Mouse (Mus musculus) kidney, adult 2 months (tissue): ENCODE measurements around the gene Mctp1. TPM values are rescaled to one million over a fixed set of nuclear protein-coding genes. Genes with fewer than 3 reads are reported as not detected.

Source experiments
- DNase-seq: peaks from one replicate; pipeline ENCODE4 v3.0.0; 2021
- H3K27ac ChIP-seq: fragments of 200-500 bp; 2 replicates; pipeline ENCODE4 v1.5.1; 2012; ENCODE audit warnings: low read depth, low read length, control low read depth, inconsistent platforms; ENCODE audit not compliant: insufficient read depth
- H3K27me3 ChIP-seq: fragments of 200-500 bp; replicated peaks from 2 replicates; pipeline ENCODE4 v1.6.1; 2012; ENCODE audit warnings: mild to moderate bottlenecking, moderate library complexity, low read length, inconsistent platforms; ENCODE audit not compliant: control insufficient read depth, insufficient read depth
- H3K36me3 ChIP-seq: fragments of 200-500 bp; 2 replicates; pipeline ENCODE4 v1.6.1; 2012; ENCODE audit warnings: mild to moderate bottlenecking, moderate library complexity, low read length, inconsistent platforms; ENCODE audit not compliant: control insufficient read depth, insufficient read depth
- H3K4me1 ChIP-seq: fragments of 200-500 bp; 2 replicates; pipeline ENCODE4 v1.6.1; 2011; ENCODE audit warnings: low read length; ENCODE audit not compliant: control insufficient read depth, insufficient read depth
- H3K4me3 ChIP-seq: fragments of 200-500 bp; 2 replicates; pipeline ENCODE4 v1.5.1; 2011; ENCODE audit warnings: mild to moderate bottlenecking, low read depth, low read length, control low read depth; ENCODE audit not compliant: insufficient read depth
- CTCF ChIP-seq: fragments of 200-500 bp; conservative IDR thresholded peaks from 2 replicates; pipeline ENCODE4 v1.5.1; 2011; ENCODE audit warnings: low read depth, mild to moderate bottlenecking, control low read depth, low read length, moderate library complexity, mixed read lengths; ENCODE audit not compliant: insufficient read depth, insufficient read length
- POLR2A ChIP-seq: fragments of 200-500 bp; IDR thresholded peaks from one replicate; pipeline ENCODE4 v1.6.1; 2011; ENCODE audit warnings: low read depth, low read length, control low read depth
- WGBS: fragments of 180-500 bp; shearing (Covaris S2); methylation state at CpG from one replicate; pipeline ENCODE4 v1.1.7; 2018; 5-methylcytosine and 5-hydroxymethylcytosine counted together
- polyA plus RNA-seq: library from polyadenylated mRNA; depleted of rRNA; stranded (reverse); fragments of >200 nt; gene quantifications from 2 replicates; pipeline ENCODE4 v1.2.3, GENCODE M21; 2012

The Mctp1 gene
- polyA plus RNA-seq, 1 experiment: 0.14 TPM

GRCm38 (mm10) chr13:76823083-76823482 lies 438.7 kb downstream of the Mctp1 start:
- 65% methylated on average over 3 of the region's 3 CpGs for WGBS
- no peaks in the 10 kb centered on the region for H3K27me3 ChIP-seq
- no peak for DNase-seq
- H3K4me3 ChIP-seq: no peak overlapping the region
- TF ChIP-seq CTCF (no peak), POLR2A (no peak)
- H3K4me1 ChIP-seq: no peaks in the 10 kb centered on the region
- H3K27ac ChIP-seq: no peak overlapping the region
- H3K36me3 ChIP-seq: no peaks in the 10 kb centered on the region

- DNase-seq: no peak
- no peak overlapping the region for H3K27ac ChIP-seq
- H3K4me1 ChIP-seq: no peaks in the 10 kb centered on the region
- H3K4me3 ChIP-seq: no peak overlapping the region
- WGBS: 52% methylated on average over 10 of the region's 10 CpGs
- H3K27me3 ChIP-seq: no peaks in the 10 kb centered on the region
- H3K36me3 ChIP-seq: no peaks in the 10 kb centered on the region
- TF ChIP-seq CTCF (no peak), POLR2A (no peak)
Observed at GRCm38 (mm10) chr13:76824932-76825694, 440.8 kb downstream of the Mctp1 start.

GRCm38 (mm10) chr13:76827738-76828137 lies 443.4 kb downstream of the Mctp1 start:
- Histone ChIP-seq H3K4me3 (no peak overlapping the region), H3K36me3 (no peaks in the 10 kb centered on the region), H3K4me1 (no peaks in the 10 kb centered on the region), H3K27me3 (no peaks in the 10 kb centered on the region), H3K27ac (no peak overlapping the region)
- TF ChIP-seq POLR2A: no peak
- TF ChIP-seq CTCF: no peak
- no peak for DNase-seq
- WGBS: 80% methylated on average over 3 of the region's 3 CpGs

- no peak for DNase-seq
- H3K27ac ChIP-seq: no peak overlapping the region
Observed at GRCm38 (mm10) chr13:76838031-76838430, 453.7 kb downstream of the Mctp1 start.

GRCm38 (mm10) chr13:76840712-76841111 lies 456.4 kb downstream of the Mctp1 start:
- TF ChIP-seq POLR2A: no peak
- no peak for TF ChIP-seq CTCF
- WGBS: 78% methylated on average over 5 of the region's 5 CpGs
- no peaks in the 10 kb centered on the region for H3K36me3 ChIP-seq
- H3K27me3 ChIP-seq: no peaks in the 10 kb centered on the region
- no peaks in the 10 kb centered on the region; the same call in 1 of the 2 replicates for H3K4me1 ChIP-seq
- H3K4me3 ChIP-seq: no peak overlapping the region
- no peak for DNase-seq
- no peak overlapping the region for H3K27ac ChIP-seq

More at GRCm38 (mm10) chr13:76838031-76838430, 453.7 kb downstream of the Mctp1 start:
- WGBS: 38% methylated on average over 3 of the region's 3 CpGs
- no peak overlapping the region for H3K4me3 ChIP-seq
- TF ChIP-seq CTCF (no peak), POLR2A (no peak)
- H3K36me3 ChIP-seq: no peaks in the 10 kb centered on the region
- no peaks in the 10 kb centered on the region for H3K27me3 ChIP-seq
- no peaks in the 10 kb centered on the region for H3K4me1 ChIP-seq

- DNase-seq: peak; percentile 36
- Histone ChIP-seq H3K4me3 (no peak overlapping the region), H3K27ac (no peak overlapping the region), H3K36me3 (no peaks in the 10 kb centered on the region), H3K4me1 (no peaks in the 10 kb centered on the region; the same call in 1 of the 2 replicates), H3K27me3 (no peaks in the 10 kb centered on the region)
- 52% methylated on average over 8 of the region's 8 CpGs for WGBS
- no peak for TF ChIP-seq POLR2A
- TF ChIP-seq CTCF: peak; percentile 19; the same call in 1 of the 2 replicates
Observed at GRCm38 (mm10) chr13:76844629-76845255, 460.4 kb downstream of the Mctp1 start.

- Histone ChIP-seq H3K27ac (no peak overlapping the region), H3K36me3 (no peaks in the 10 kb centered on the region), H3K4me1 (no peaks in the 10 kb centered on the region), H3K27me3 (no peaks in the 10 kb centered on the region), H3K4me3 (no peak overlapping the region)
- no peak for DNase-seq
- TF ChIP-seq POLR2A (no peak), CTCF (no peak)
- 50% methylated on average over 7 of the region's 7 CpGs for WGBS
Observed at GRCm38 (mm10) chr13:76850412-76851054, 466.2 kb downstream of the Mctp1 start.
